32 mouse cellular contexts compared by ENCODE assay signal in the genomic region with DNA sequence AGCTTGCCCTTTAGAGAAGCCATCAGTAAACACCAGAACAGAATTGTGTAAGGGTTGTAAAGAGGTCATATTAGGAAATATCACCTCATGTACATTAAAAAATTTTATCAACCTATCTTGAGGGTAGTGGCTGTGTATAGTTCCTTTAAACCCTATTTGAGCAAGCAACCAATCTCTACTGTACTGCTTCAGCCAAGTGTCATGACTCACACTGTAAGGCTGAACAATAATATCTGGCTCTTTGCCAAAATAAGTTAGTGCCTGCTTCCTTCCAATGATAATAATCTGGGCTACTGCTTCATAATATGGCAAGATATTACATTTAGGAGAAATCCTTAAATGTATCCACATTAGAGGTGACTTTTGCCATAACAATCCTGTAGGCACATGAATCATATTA. TPM values are rescaled to one million over a fixed set of nuclear protein-coding genes. Genes with fewer than 3 reads are reported as not detected.
"Had no signal": no experiment of that assay in that cellular context is flagged by ENCODE, and none has a peak within 500 bp of the region (broad histone marks: within the 10 kb centered on the region; RNA-seq: fewer than 3 reads in every experiment).

No protein-coding gene starts in this region.

RNA-seq across cellular contexts. Expression of a gene that starts 38.0 kb away (rescaled TPM):
- total RNA-seq: common myeloid progenitor, adult 5-6 weeks; forebrain, postnatal 0 days; gastrocnemius, adult 18-20 months; gastrocnemius, adult 2 months; gastrocnemius, adult 8-10 months; gastrocnemius, postnatal 10 days; gastrocnemius, postnatal 14 days; gastrocnemius, postnatal 25 days; gastrocnemius, postnatal 36 days; gastrocnemius, postnatal 4 days; heart, adult 18-20 months; heart, adult 2 months; heart, adult 8-10 months had no signal
- polyA plus RNA-seq: cortical plate, adult 2 months; embryonic facial prominence, embryonic 10.5 days; embryonic facial prominence, embryonic 11.5 days; embryonic facial prominence, embryonic 12.5 days; embryonic facial prominence, embryonic 13.5 days; embryonic facial prominence, embryonic 14.5 days; embryonic facial prominence, embryonic 15.5 days; erythroblast, embryonic 14.5 days; forebrain, embryonic 10.5 days; forebrain, embryonic 11.5 days; forebrain, embryonic 12.5 days; forebrain, embryonic 13.5 days; forebrain, embryonic 14.5 days; forebrain, embryonic 15.5 days; forebrain, postnatal 0 days; frontal cortex, adult 2 months; gonadal fat pad, adult 2 months; heart, adult 2 months; heart, embryonic 10.5 days; heart, embryonic 11.5 days; heart, embryonic 12.5 days had no signal
